In the genomic region with DNA sequence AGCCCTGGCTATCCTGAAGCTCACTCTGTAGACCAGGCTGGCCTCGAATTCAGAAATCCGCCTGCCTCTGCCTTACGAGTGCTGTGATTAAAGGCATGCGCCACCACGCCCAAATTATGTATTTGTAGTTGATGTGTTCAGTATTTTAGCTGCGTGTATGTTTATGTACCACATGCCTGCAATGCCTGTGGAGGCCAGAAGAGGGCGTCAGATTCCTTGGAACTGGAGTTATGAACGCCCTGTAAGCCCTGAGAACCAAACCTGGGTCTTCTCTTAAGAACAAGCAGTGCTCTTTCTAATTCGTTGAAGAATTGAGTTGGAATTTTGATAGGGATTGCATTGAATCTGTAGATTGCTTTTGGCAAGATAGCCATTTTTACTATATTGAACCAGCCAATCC, we compare ENCODE assay signal across 8 mouse cellular contexts. TPM values are rescaled to one million over a fixed set of nuclear protein-coding genes. Genes with fewer than 3 reads are reported as not detected.
DNase-seq lines count a peak whose midpoint lies in the region; ATAC-seq and TF ChIP-seq lines count a peak whose summit lies in the region.
"Not testable (repeated sequence)": the region's sequence is repeated elsewhere in the genome, so short reads cannot be mapped to it uniquely, and the experiment has no call there.
"Had no signal": no experiment of that assay in that cellular context is flagged by ENCODE, and none has a peak within 500 bp of the region (broad histone marks: within the 10 kb centered on the region; RNA-seq: fewer than 3 reads in every experiment).

No protein-coding gene starts in this region.

- DNase-seq in CD4-positive, CD25-positive, alpha-beta regulatory T cell, adult 2 months (ENCODE audit: low read depth, low spot score), result peak; percentile 9
- not testable (repeated sequence) for DNase-seq in G1E (ENCODE audit: low spot score); kidney, adult 2 months; lung, postnatal 0 days (ENCODE audit: low spot score)

- not testable (repeated sequence) for H3K4me3 ChIP-seq in G1E (ENCODE audit: low read depth, low read length); bone marrow, adult 2 months (replicated peaks; ENCODE audit: control insufficient read depth, low read depth, low read length); kidney, adult 2 months (ENCODE audit: insufficient read depth, low read depth, low read length); lung, postnatal 0 days (ENCODE audit: low read depth, low read length); testis, adult 2 months (ENCODE audit: control insufficient read depth, low read depth, low read length)

- not testable (repeated sequence) for H3K36me3 ChIP-seq in G1E (replicated peaks); kidney, adult 2 months (ENCODE audit: control insufficient read depth, insufficient read depth, low read length); lung, postnatal 0 days (ENCODE audit: insufficient read depth, low read length); testis, adult 2 months (ENCODE audit: control insufficient read depth, insufficient read depth, low read length)

- TF ChIP-seq EP300 in lung, postnatal 0 days (IDR thresholded peaks at IDR 0.05), result not testable (repeated sequence)

- TF ChIP-seq POLR2A in bone marrow, adult 2 months (IDR thresholded peaks at IDR 0.05; ENCODE audit: borderline replicate concordance, control insufficient read depth, low read depth, low read length); kidney, adult 2 months (IDR thresholded peaks at IDR 0.05; ENCODE audit: low read depth, low read length); testis, adult 2 months (IDR thresholded peaks at IDR 0.05; ENCODE audit: control insufficient read depth, low read depth, low read length): not testable (repeated sequence)

- H3K4me1 ChIP-seq in G1E (ENCODE audit: insufficient read depth, low read depth, low read length); bone marrow, adult 2 months (ENCODE audit: control insufficient read depth, insufficient read depth, low read length); kidney, adult 2 months (ENCODE audit: control insufficient read depth, insufficient read depth, low read length); lung, postnatal 0 days (ENCODE audit: insufficient read depth, low read depth, low read length); testis, adult 2 months (ENCODE audit: control insufficient read depth, insufficient read depth, low read length): not testable (repeated sequence)

- H3K27ac ChIP-seq in bone marrow, adult 2 months (ENCODE audit: control insufficient read depth, insufficient read depth, low read depth, low read length, poor library complexity); kidney, adult 2 months (ENCODE audit: insufficient read depth, low read depth, low read length); lung, postnatal 0 days (ENCODE audit: low read length); testis, adult 2 months (ENCODE audit: control insufficient read depth, insufficient read depth, low read depth, low read length): not testable (repeated sequence)

- peaks cover 14% of the 10 kb centered on the region for H3K27me3 ChIP-seq in G1E (ENCODE audit: insufficient read depth, low read length)
- H3K27me3 ChIP-seq in kidney, adult 2 months (replicated peaks; ENCODE audit: control insufficient read depth, insufficient read depth, low read length); lung, postnatal 0 days (replicated peaks; ENCODE audit: insufficient read depth, low read length); testis, adult 2 months (ENCODE audit: control insufficient read depth, insufficient read depth, low read length): not testable (repeated sequence)

- not testable (repeated sequence) for H3K4me2 ChIP-seq in lung, postnatal 0 days (replicated peaks; ENCODE audit: low read depth, low read length)

- ATAC-seq in G1E (ENCODE audit: extremely low read depth, insufficient number of reproducible peaks, low FRiP score, poor library complexity, severe bottlenecking); lung, postnatal 0 days: not testable (repeated sequence)
- ATAC-seq in erythroid progenitor cell, adult 5-6 weeks (replicated peaks; ENCODE audit: low FRiP score, poor library complexity, severe bottlenecking), result peak; percentile 53

- 0 out of 2 replicates have a peak, but pooled peaks have one; percentile 14 for TF ChIP-seq CTCF in G1E (IDR thresholded peaks at IDR 0.05; ENCODE audit: low read depth, low read length)
- 0 out of 2 replicates have a peak, but pooled peaks have one; percentile 20 for TF ChIP-seq CTCF in bone marrow, adult 2 months (IDR thresholded peaks at IDR 0.05; ENCODE audit: control insufficient read depth, insufficient read depth, low read length)
- 0 out of 2 replicates have a peak, but pooled peaks have one; percentile 5 for TF ChIP-seq CTCF in kidney, adult 2 months (conservative IDR thresholded peaks at IDR 0.05; ENCODE audit: insufficient read depth, insufficient read length, low read depth, low read length)
- peak; percentile 12 for TF ChIP-seq CTCF in lung, postnatal 0 days (IDR thresholded peaks at IDR 0.05)
- TF ChIP-seq CTCF in testis, adult 2 months (IDR thresholded peaks at IDR 0.05; ENCODE audit: control insufficient read depth, insufficient read depth, insufficient replicate concordance, low read depth, low read length), result peak; percentile 60; the same call in 1 of the 2 replicates

- WGBS in bone marrow, adult 2 months, result 79% methylated on average over 9 of the region's 9 CpGs
- 84% methylated on average over 9 of the region's 9 CpGs for WGBS in kidney, adult 2 months
- whole genome bisulfite sequencing in lung, postnatal 0 days, result 79% methylated on average over 9 of the region's 9 CpGs

- not testable (repeated sequence) for H3K9me3 ChIP-seq in G1E (replicated peaks); lung, postnatal 0 days (ENCODE audit: low read length)

- H3K9ac ChIP-seq in lung, postnatal 0 days (replicated peaks; ENCODE audit: low read depth), result not testable (repeated sequence)

RNA-seq across cellular contexts. Expression of gene Rab3b, which starts 49.1 kb away (rescaled TPM):
- total RNA-seq in G1E (2014; fragmentation: Nextera tagmentation) (not detected in 2 replicates), G1E (2017) (0.05 and 0.06 TPM in 2 replicates)
- 0.13 TPM in 1 of 2 replicates, not detected in the other for polyA plus RNA-seq in G1E (2012)
- 1.8 TPM in 1 of 2 replicates, not detected in the other for polyA plus RNA-seq in bone marrow, adult 2 months (2011; ENCODE audit: insufficient read depth, insufficient read length, low replicate concordance, missing spikeins)
- not detected in 2 replicates for total RNA-seq in erythroid progenitor cell, adult 5-6 weeks (2015; ENCODE audit: low replicate concordance)
- total RNA-seq in erythroid progenitor cell, adult 5-6 weeks (2017; ENCODE audit: low replicate concordance), result not detected in 2 replicates
- polyA plus RNA-seq in kidney, adult 2 months (2012; rRNA removed), result 20.3 and 22.2 TPM in 2 replicates
- 3.0 and 3.2 TPM in 2 replicates for polyA plus RNA-seq in lung, postnatal 0 days (2015; fragmentation: Nextera tagmentation; extraction: Ambion mirVana)
- 7.5 and 8.0 TPM in 2 replicates for polyA plus RNA-seq in testis, adult 2 months (2012; rRNA removed)
- total RNA-seq: monocyte, adult 5-6 weeks had no signal

Comparison
In these comparisons a context has a peak if more than half of its experiments do, and no peak if none do; other contexts are left out.
1. CTCF ChIP-seq: peak in every context shown above with its lines; median percentile 60 in testis, adult 2 months; 20 in bone marrow, adult 2 months; 14 in G1E; 12 in lung, postnatal 0 days; 5 in kidney, adult 2 months.